Mouse (Mus musculus): ENCODE data around the gene Phkg1.

The Phkg1 gene

DNA sequence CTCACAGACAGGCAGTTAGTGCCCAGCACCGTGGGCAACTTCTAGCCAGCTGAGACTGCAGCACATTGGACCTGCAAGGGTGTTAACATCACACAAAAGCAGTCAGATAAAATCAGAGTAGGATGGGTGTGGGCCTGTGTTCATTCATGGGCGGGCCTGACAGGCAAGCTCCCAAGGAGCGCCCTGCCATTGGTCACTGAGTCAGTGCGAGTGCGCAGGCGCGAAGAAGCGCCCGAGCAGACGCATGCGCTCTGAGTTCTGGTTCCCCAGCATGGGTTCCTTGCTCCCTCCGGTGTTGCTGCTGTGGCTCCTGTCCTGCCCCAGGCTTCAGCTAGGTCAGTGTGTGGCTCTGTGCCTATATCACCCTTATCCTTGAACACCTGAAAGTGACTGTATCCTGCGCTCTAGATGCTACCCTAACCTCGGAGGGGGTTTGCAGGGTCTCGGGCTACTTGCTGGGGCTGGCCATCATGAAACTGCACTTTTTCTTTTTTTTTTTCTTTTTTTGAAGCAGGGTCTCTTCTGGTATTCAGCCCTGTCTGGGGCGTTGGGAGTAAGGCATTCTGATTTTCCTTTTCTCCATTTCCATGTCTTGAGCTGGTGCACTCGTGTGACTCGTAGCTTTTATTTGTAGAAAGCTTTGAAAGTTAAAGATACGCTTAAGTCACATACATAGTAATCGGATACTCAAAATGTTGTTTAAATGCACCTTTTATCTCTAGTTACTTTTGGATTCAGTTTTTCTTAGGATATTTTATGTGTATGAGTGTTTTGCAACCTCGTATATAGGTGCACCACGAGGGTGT is 51.4 kb downstream of the Phkg1 start, which contains the start of gene Sumf2:
Gene Sumf2 (plus strand): TSS at position 235 of the 806 bp plus-strand sequence.
- peak; percentile 97 for DNase-seq (ENCODE audit: extremely low spot score, low spot score)

GRCm38 (mm10) chr5:129844848-129845247 is 53.5 kb downstream of the Phkg1 start:
- no peak for DNase-seq (ENCODE audit: extremely low spot score, low spot score)

Data from neural tube, embryonic 10.5 days (tissue).